In genomic region chr10:87830012-87830411, GRCm38 (mm10) we compare ENCODE assay signal across 10 mouse cellular contexts.
"Had no signal": no experiment of that assay in that cellular context is flagged by ENCODE, and none has a peak within 500 bp of the region (broad histone marks: within the 10 kb centered on the region; RNA-seq: fewer than 3 reads in every experiment).

No protein-coding gene starts in this region.

- DNase-seq: kidney, adult 18-20 months; kidney, postnatal 14 days; liver, embryonic 13.5 days; midbrain, embryonic 14.5 days; thymus, postnatal 4 days had no signal

- H3K36me3 ChIP-seq: kidney, embryonic 15.5 days; limb, embryonic 10.5 days; liver, embryonic 13.5 days; lung, embryonic 15.5 days; midbrain, embryonic 10.5 days had no signal

- H3K9me3 ChIP-seq: kidney, embryonic 15.5 days; limb, embryonic 10.5 days; liver, embryonic 13.5 days; lung, embryonic 15.5 days; midbrain, embryonic 10.5 days had no signal

- H3K27me3 ChIP-seq: kidney, embryonic 15.5 days; liver, embryonic 13.5 days; lung, embryonic 15.5 days had no signal

- H3K4me3 ChIP-seq: kidney, embryonic 15.5 days; limb, embryonic 10.5 days; liver, embryonic 13.5 days; lung, embryonic 15.5 days; midbrain, embryonic 10.5 days had no signal

- H3K9ac ChIP-seq: kidney, embryonic 15.5 days; liver, embryonic 13.5 days; lung, embryonic 15.5 days had no signal

- H3K4me2 ChIP-seq: kidney, embryonic 15.5 days; liver, embryonic 13.5 days; lung, embryonic 15.5 days had no signal

- H3K4me1 ChIP-seq: kidney, embryonic 15.5 days; limb, embryonic 10.5 days; liver, embryonic 13.5 days; lung, embryonic 15.5 days; midbrain, embryonic 10.5 days had no signal

- H3K27ac ChIP-seq: kidney, embryonic 15.5 days; limb, embryonic 10.5 days; liver, embryonic 13.5 days; lung, embryonic 15.5 days; midbrain, embryonic 10.5 days; stomach, postnatal 0 days had no signal
